Mouse (Mus musculus): ENCODE data around the gene Kcnc3. TPM values are rescaled to one million over a fixed set of nuclear protein-coding genes. Genes with fewer than 3 reads are reported as not detected.

The Kcnc3 gene
- polyA plus RNA-seq, 1 experiment from 2014 or later = 0.43 TPM

- H3K36me3 ChIP-seq = no peaks in the 10 kb centered on the region
- no peak for ATAC-seq (ENCODE audit: low FRiP score, low read depth)
- 81% methylated on average over 9 of the region's 9 CpGs for WGBS
- no peaks in the 10 kb centered on the region for H3K9me3 ChIP-seq
- H3K4me1 ChIP-seq = no peaks in the 10 kb centered on the region
- no peak overlapping the region for H3K4me3 ChIP-seq
- H3K4me2 ChIP-seq (replicated peaks) = no peak overlapping the region
- H3K9ac ChIP-seq = no peak overlapping the region
- H3K27me3 ChIP-seq = peaks cover 96% of the 10 kb centered on the region
- H3K27ac ChIP-seq = no peak overlapping the region
These were observed 46.2 kb downstream of the Kcnc3 start for GRCm38 (mm10) chr7:44636684-44637083.

GRCm38 (mm10) chr7:44638663-44639062 lies 48.2 kb downstream of the Kcnc3 start:
- Histone ChIP-seq H3K27me3 (peaks cover 94% of the 10 kb centered on the region), H3K36me3 (no peaks in the 10 kb centered on the region), H3K9ac (no peak overlapping the region), H3K9me3 (no peaks in the 10 kb centered on the region), H3K4me3 (no peak overlapping the region; the same call in 1 of the 2 replicates), H3K4me2 (replicated peaks) (no peak overlapping the region; the same call in 1 of the 2 replicates), H3K4me1 (no peaks in the 10 kb centered on the region), H3K27ac (no peak overlapping the region)
- 6% methylated on average over 16 of the region's 16 CpGs for WGBS
- ATAC-seq (ENCODE audit: low FRiP score, low read depth) = no peak

GRCm38 (mm10) chr7:44640843-44641605 lies 50.6 kb downstream of the Kcnc3 start:
- 0 out of 2 replicates have a peak overlapping the region, but pooled peaks have one; percentile 14 for H3K4me3 ChIP-seq
- H3K4me1 ChIP-seq = no peaks in the 10 kb centered on the region
- WGBS = 19% methylated on average over 25 of the region's 25 CpGs
- H3K36me3 ChIP-seq = no peaks in the 10 kb centered on the region
- no peak overlapping the region for H3K9ac ChIP-seq
- peak overlapping the region; percentile 41 for H3K4me2 ChIP-seq (replicated peaks)
- no peak for ATAC-seq (ENCODE audit: low FRiP score, low read depth)
- H3K27me3 ChIP-seq = peaks cover 97% of the 10 kb centered on the region
- H3K9me3 ChIP-seq = no peaks in the 10 kb centered on the region
- H3K27ac ChIP-seq = no peak overlapping the region

GRCm38 (mm10) chr7:44641887-44642286 lies 51.4 kb downstream of the Kcnc3 start:
- Histone ChIP-seq H3K9ac (no peak overlapping the region), H3K27me3 (peaks cover 91% of the 10 kb centered on the region), H3K36me3 (no peaks in the 10 kb centered on the region), H3K4me1 (no peaks in the 10 kb centered on the region), H3K4me3 (no peak overlapping the region), H3K4me2 (replicated peaks) (no peak overlapping the region), H3K27ac (no peak overlapping the region), H3K9me3 (no peaks in the 10 kb centered on the region)
- WGBS = 26% methylated on average over 8 of the region's 8 CpGs
- ATAC-seq (ENCODE audit: low FRiP score, low read depth) = no peak

GRCm38 (mm10) chr7:44645256-44645655 lies 54.8 kb downstream of the Kcnc3 start:
- Histone ChIP-seq H3K4me2 (replicated peaks) (no peak overlapping the region), H3K27me3 (peaks cover 66% of the 10 kb centered on the region), H3K4me3 (no peak overlapping the region), H3K27ac (no peak overlapping the region), H3K9ac (no peak overlapping the region), H3K9me3 (no peaks in the 10 kb centered on the region), H3K4me1 (no peaks in the 10 kb centered on the region), H3K36me3 (no peaks in the 10 kb centered on the region)
- 73% methylated on average over 5 of the region's 5 CpGs for WGBS
- no peak for ATAC-seq (ENCODE audit: low FRiP score, low read depth)

- H3K27ac ChIP-seq = no peak overlapping the region
- H3K4me1 ChIP-seq = no peaks in the 10 kb centered on the region
- WGBS = 24% methylated on average over 15 of the region's 15 CpGs
- no peak overlapping the region for H3K4me3 ChIP-seq
- H3K36me3 ChIP-seq = no peaks in the 10 kb centered on the region
- peaks cover 59% of the 10 kb centered on the region for H3K27me3 ChIP-seq
- H3K4me2 ChIP-seq (replicated peaks) = no peak overlapping the region
- no peak for ATAC-seq (ENCODE audit: low FRiP score, low read depth)
- no peaks in the 10 kb centered on the region for H3K9me3 ChIP-seq
- H3K9ac ChIP-seq = no peak overlapping the region
These were observed 55.5 kb downstream of the Kcnc3 start for GRCm38 (mm10) chr7:44645951-44646350.

GRCm38 (mm10) chr7:44647042-44647724 lies 56.7 kb downstream of the Kcnc3 start:
- H3K9me3 ChIP-seq = no peaks in the 10 kb centered on the region
- H3K27me3 ChIP-seq = peaks cover 47% of the 10 kb centered on the region
- no peaks in the 10 kb centered on the region for H3K4me1 ChIP-seq
- no peak for ATAC-seq (ENCODE audit: low FRiP score, low read depth)
- no peak overlapping the region for H3K4me3 ChIP-seq
- no peak overlapping the region for H3K27ac ChIP-seq
- H3K4me2 ChIP-seq (replicated peaks) = no peak overlapping the region
- 51% methylated on average over 7 of the region's 7 CpGs for WGBS
- no peaks in the 10 kb centered on the region for H3K36me3 ChIP-seq
- H3K9ac ChIP-seq = no peak overlapping the region

- ATAC-seq (ENCODE audit: low FRiP score, low read depth) = no peak
- H3K4me3 ChIP-seq = no peak overlapping the region
- peaks cover 42% of the 10 kb centered on the region for H3K27me3 ChIP-seq
- no peaks in the 10 kb centered on the region for H3K36me3 ChIP-seq
- no peaks in the 10 kb centered on the region for H3K9me3 ChIP-seq
- H3K4me1 ChIP-seq = no peaks in the 10 kb centered on the region
- no peak overlapping the region for H3K27ac ChIP-seq
- H3K9ac ChIP-seq = no peak overlapping the region
- 65% methylated on average over 10 of the region's 10 CpGs for WGBS
- no peak overlapping the region for H3K4me2 ChIP-seq (replicated peaks)
These were observed 57.3 kb downstream of the Kcnc3 start for GRCm38 (mm10) chr7:44647729-44648128.

GRCm38 (mm10) chr7:44649094-44649610 lies 58.7 kb downstream of the Kcnc3 start:
- H3K27ac ChIP-seq = no peak overlapping the region
- H3K4me1 ChIP-seq = no peaks in the 10 kb centered on the region
- H3K4me2 ChIP-seq (replicated peaks) = no peak overlapping the region
- no peak for ATAC-seq (ENCODE audit: low FRiP score, low read depth)
- H3K4me3 ChIP-seq = no peak overlapping the region
- no peak overlapping the region for H3K9ac ChIP-seq
- H3K9me3 ChIP-seq = no peaks in the 10 kb centered on the region
- no peaks in the 10 kb centered on the region for H3K36me3 ChIP-seq
- H3K27me3 ChIP-seq = peaks cover 29% of the 10 kb centered on the region
- 67% methylated on average over 8 of the region's 8 CpGs for WGBS

GRCm38 (mm10) chr7:44649990-44650389 lies 59.5 kb downstream of the Kcnc3 start:
- ATAC-seq (ENCODE audit: low FRiP score, low read depth) = no peak
- Histone ChIP-seq H3K27me3 (peaks cover 21% of the 10 kb centered on the region), H3K4me1 (no peaks in the 10 kb centered on the region), H3K27ac (no peak overlapping the region), H3K4me2 (replicated peaks) (no peak overlapping the region), H3K4me3 (no peak overlapping the region), H3K36me3 (no peaks in the 10 kb centered on the region), H3K9ac (no peak overlapping the region), H3K9me3 (no peaks in the 10 kb centered on the region)
- 8% methylated on average over 4 of the region's 4 CpGs for WGBS

GRCm38 (mm10) chr7:44651416-44651815 lies 61.0 kb downstream of the Kcnc3 start:
- Histone ChIP-seq H3K27me3 (peaks cover 9% of the 10 kb centered on the region; the same call in 1 of the 2 replicates), H3K27ac (no peak overlapping the region), H3K4me1 (no peaks in the 10 kb centered on the region), H3K9me3 (no peaks in the 10 kb centered on the region), H3K36me3 (no peaks in the 10 kb centered on the region), H3K4me2 (replicated peaks) (no peak overlapping the region), H3K4me3 (no peak overlapping the region), H3K9ac (no peak overlapping the region)
- 72% methylated on average over 7 of the region's 7 CpGs for WGBS
- no peak for ATAC-seq (ENCODE audit: low FRiP score, low read depth)

- Histone ChIP-seq H3K4me1 (no peaks in the 10 kb centered on the region), H3K4me2 (replicated peaks) (no peak overlapping the region), H3K9ac (no peak overlapping the region), H3K27ac (no peak overlapping the region), H3K4me3 (no peak overlapping the region), H3K27me3 (no peaks in the 10 kb centered on the region; the same call in 1 of the 2 replicates), H3K9me3 (no peaks in the 10 kb centered on the region), H3K36me3 (no peaks in the 10 kb centered on the region)
- WGBS = 55% methylated on average over 8 of the region's 8 CpGs
- no peak for ATAC-seq (ENCODE audit: low FRiP score, low read depth)
These were observed 63.3 kb downstream of the Kcnc3 start for GRCm38 (mm10) chr7:44653773-44654172.
